Mouse (Mus musculus) embryo, embryonic 11 days (tissue): ENCODE results near the gene Ambra1.
A peak's percentile ranks its signal among the peaks of the same experiment; 100 is the strongest.

Experiments used
- DNase-seq: peaks from one replicate; pipeline ENCODE4 v3.0.0-alpha.2; 2015

Ambra1 gene

GRCm38 (mm10) chr2:91739586-91739985 is 9.7 kb downstream of the Ambra1 start:
- DNase-seq: no peak

GRCm38 (mm10) chr2:91744686-91745085 is 14.8 kb downstream of the Ambra1 start:
- DNase-seq: no peak

DNA sequence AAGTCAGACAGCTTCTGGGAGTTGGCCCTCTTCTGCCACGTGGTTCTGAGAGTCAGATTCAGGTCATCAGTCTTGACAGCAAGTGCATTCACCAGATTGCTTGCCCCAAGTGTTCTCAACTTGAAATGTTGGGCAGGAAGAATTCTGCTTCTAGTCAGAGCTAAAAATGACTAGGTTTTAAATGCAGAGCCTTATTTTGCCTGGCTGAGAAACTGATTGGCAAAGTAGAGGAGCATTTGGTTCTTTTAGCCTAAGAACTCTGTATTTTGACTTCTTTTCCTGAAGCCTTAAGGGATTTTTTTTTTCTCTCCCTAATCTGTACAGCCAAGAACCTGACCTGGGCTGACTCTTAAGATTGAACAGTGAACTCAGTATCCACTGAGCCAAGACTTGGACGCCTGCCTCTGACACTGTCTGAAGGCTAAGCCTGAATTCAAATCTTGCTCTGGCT is 19.9 kb downstream of the Ambra1 start:
- no peak for DNase-seq

DNA sequence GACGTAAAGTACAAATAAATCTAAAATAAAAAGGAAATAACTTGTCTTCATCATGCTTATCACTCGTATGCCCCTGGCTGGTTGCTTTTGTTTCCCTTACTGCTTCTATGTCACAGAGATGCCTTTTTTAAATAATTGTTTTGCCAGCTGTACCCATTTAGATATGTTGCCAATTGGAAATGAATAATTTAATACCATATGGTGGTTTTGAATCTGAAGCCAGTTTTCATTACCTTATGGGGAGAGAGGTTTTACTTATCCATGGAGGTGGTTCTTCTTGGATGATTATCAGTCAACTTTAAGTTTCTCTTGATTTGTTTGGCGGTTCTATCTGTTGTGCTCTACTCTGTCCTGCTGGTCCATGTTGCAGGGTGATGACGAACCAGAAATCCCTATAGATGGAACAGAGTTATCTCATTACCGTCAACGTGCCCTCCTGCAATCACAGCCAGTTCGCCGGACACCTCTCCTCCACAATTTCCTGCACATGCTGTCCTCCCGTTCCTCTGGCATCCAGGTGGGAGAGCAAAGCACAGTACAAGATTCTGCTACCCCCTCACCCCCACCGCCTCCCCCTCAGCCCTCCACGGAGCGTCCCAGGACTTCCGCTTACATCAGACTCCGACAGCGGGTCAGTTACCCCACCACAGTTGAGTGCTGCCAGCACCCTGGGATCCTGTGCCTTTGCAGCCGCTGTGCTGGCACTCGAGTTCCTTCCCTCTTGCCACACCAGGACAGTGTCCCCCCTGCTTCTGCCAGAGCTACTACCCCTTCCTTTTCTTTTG is 42.2 kb downstream of the Ambra1 start:
- no peak for DNase-seq

DNA sequence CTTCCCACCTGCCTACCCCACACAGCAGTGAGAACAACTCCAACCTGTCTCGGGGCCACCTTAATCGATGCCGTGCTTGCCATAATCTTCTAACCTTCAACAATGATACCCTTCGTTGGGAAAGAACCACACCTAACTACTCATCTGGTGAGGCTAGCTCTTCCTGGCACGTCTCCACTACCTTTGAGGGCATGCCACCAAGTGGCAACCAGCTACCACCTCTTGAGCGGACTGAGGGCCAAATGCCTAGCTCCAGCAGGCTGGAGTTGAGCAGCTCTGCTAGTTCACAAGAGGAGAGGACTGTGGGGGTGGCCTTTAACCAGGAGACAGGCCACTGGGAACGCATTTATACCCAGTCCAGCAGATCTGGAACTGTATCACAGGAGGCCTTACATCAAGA is 43.4 kb downstream of the Ambra1 start:
- DNase-seq: no peak

- DNase-seq: peak; percentile 52
These were observed 49.2 kb downstream of the Ambra1 start for GRCm38 (mm10) chr2:91779166-91779565.

DNA sequence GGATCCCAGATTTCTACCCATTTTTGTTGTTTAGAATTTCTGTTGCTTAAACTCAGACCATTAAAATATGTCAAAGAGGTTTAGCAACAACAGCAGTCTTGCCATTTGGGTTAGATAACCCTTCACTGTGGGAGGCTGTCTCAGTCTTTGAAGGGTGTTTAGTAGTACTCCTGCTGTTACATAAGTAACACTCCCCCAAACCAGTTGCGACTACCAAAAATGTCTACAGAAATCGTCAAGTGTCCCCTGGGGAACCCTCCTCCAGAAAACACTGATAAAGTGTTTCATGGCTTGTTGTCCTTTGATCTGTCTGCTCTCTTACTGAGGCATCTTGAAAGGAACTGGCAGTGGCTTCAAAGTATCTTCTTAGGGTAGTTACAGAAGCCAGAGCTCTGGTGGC is 61.7 kb downstream of the Ambra1 start:
- DNase-seq: no peak

GRCm38 (mm10) chr2:91792346-91792745 is 62.4 kb downstream of the Ambra1 start:
- no peak for DNase-seq

GRCm38 (mm10) chr2:91794466-91794865 is 64.5 kb downstream of the Ambra1 start:
- DNase-seq: no peak

DNA sequence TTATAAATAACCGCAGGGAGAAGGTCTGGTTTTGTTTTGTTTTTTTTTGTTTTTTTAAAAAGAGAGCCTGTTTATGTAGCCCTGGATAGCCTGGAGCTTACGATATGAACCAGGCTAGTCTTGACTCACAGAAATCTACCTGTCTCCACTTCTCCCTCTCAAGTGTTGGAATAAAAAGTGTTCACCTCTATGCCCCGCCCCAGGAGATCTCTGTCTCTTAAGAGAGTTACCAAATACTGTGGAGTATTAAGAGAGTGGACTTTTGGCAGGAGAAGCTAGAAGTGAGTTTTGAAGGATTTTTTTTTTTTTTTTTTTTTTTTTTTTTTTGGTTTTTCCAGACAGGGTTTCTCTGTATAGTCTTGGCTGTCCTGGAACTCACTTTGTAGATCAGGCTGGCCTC is 65.2 kb downstream of the Ambra1 start:
- no peak for DNase-seq

- DNase-seq: no peak
These were observed 81.5 kb downstream of the Ambra1 start for GRCm38 (mm10) chr2:91811433-91811832.

DNA sequence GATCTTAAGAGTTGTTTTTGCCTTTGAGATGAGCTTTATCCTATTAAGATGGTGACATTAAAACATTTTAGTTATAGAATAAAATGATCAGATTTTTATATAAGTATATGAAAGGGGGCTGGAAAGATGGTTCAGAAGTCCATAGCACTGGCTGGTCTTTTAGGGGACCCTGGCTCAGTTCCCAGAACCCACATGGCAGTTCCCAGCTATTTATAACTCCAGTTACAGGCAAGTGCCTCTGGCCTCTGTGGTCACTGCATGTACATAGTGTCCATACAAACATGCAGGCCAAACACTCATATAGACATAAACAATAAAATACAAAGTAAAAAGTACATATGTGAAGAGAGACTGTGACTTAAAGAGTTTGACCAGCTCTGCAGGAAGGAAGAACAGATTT is 86.8 kb downstream of the Ambra1 start:
- no peak for DNase-seq

- DNase-seq: no peak
These were observed 102.3 kb downstream of the Ambra1 start for GRCm38 (mm10) chr2:91832227-91832626.

DNA sequence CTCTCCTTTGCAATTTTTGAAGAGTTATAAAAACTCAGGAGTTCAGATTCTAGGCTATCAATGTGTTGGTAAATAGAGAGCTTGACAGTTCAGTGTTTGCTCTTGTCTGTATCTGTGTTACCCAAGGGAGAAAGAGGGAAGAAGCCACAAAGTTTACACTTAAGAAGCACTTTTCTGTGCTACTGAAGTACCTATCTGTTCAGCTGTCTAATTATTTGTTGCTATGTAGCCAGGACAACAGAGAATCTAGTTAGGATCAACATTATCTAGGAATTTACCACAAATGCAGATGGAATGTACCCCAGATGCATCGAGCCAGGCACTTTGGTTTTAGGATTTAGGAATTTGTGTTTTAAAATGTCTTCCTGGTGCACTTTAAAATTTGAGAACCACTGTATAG is 104.3 kb downstream of the Ambra1 start:
- DNase-seq: no peak

- no peak for DNase-seq
These were observed 105.1 kb downstream of the Ambra1 start for GRCm38 (mm10) chr2:91835031-91835430.

GRCm38 (mm10) chr2:91835631-91836030 is 105.7 kb downstream of the Ambra1 start:
- no peak for DNase-seq

GRCm38 (mm10) chr2:91844085-91844484 is 114.2 kb downstream of the Ambra1 start:
- DNase-seq: no peak

GRCm38 (mm10) chr2:91852446-91853191 is 122.7 kb downstream of the Ambra1 start:
- DNase-seq: peak; percentile 13

GRCm38 (mm10) chr2:91854575-91854974 is 124.6 kb downstream of the Ambra1 start:
- DNase-seq: no peak

- DNase-seq: no peak
These were observed 127.0 kb downstream of the Ambra1 start for GRCm38 (mm10) chr2:91856958-91857357.

- DNase-seq: no peak
These were observed 129.5 kb downstream of the Ambra1 start for GRCm38 (mm10) chr2:91859423-91859822.

GRCm38 (mm10) chr2:91870754-91871153 is 140.8 kb downstream of the Ambra1 start:
- DNase-seq: no peak

DNA sequence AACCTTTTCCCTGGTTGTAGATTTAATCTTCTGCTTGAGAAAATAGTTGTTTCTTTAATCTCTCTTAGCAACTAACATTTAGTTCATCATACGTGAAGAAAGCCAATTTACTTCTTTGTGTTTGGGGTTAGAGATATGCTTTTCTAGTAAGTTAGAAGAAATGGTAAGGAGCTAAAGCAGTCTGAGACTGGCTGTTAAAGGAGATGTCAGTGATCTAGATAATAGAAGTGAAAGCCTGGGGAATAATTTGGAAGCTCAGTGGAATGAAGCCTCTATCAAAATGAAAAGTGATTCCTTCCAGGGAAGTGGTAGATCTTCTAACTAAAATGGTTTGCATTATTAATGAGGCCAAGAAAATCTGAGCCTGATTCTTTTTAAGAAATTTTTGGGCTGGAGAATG is 141.3 kb downstream of the Ambra1 start:
- DNase-seq: no peak

DNA sequence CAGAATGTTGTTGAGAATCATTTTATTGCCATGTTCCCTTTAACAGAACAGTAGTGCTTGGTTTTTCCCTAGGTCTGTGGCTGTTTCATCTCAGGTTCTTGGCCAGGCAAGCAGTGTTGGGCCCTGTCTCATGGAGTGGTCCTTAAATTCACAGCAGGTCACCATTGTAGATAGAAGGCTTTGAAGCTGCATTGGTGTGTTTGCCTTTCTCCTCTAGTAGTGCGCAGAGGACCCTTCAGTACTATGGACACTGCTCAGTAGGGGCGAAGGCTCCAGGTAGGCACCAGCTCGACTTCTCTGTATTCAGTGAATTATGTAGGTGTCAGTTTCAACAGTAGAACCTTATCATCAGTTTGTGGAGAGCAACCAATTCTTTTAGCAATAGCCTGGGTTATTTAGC is 142.7 kb downstream of the Ambra1 start:
- no peak for DNase-seq
